Mouse (Mus musculus) lung, postnatal 36 days (tissue): ENCODE results near the gene Ddx28.
"Not testable (repeated sequence)": the region's sequence is repeated elsewhere in the genome, so short reads cannot be mapped to it uniquely, and the experiment has no call there.

Source experiments
- DNase-seq: peaks from one replicate; pipeline ENCODE4 v3.0.0; 2022; ENCODE audit warnings: mixed read lengths

The Ddx28 gene

GRCm38 (mm10) chr8:106010748-106011642, 687 bp downstream of the Ddx28 start:
- DNase-seq, result peak; percentile 95

- not testable (repeated sequence) for DNase-seq
These were observed 3.8 kb downstream of the Ddx28 start for GRCm38 (mm10) chr8:106007891-106008290.

GRCm38 (mm10) chr8:106007135-106007534, 4.5 kb downstream of the Ddx28 start:
- DNase-seq, result peak; percentile 52

GRCm38 (mm10) chr8:106006413-106006812, 5.3 kb downstream of the Ddx28 start:
- no peak for DNase-seq

GRCm38 (mm10) chr8:106005875-106006274, 5.8 kb downstream of the Ddx28 start, which contains the start of gene Dpep2nb:
TSS of gene Dpep2nb (minus strand) at chr8:106005975.
- no peak for DNase-seq

- no peak for DNase-seq
These were observed 7.0 kb downstream of the Ddx28 start for GRCm38 (mm10) chr8:106004538-106005207.

GRCm38 (mm10) chr8:106001908-106002307, 9.8 kb downstream of the Ddx28 start:
- DNase-seq, result no peak

- no peak for DNase-seq
These were observed 12.7 kb downstream of the Ddx28 start for GRCm38 (mm10) chr8:105998971-105999370.

- peak; percentile 38 for DNase-seq
These were observed 15.3 kb downstream of the Ddx28 start for GRCm38 (mm10) chr8:105996359-105996758.

GRCm38 (mm10) chr8:105993226-105993625, 18.5 kb downstream of the Ddx28 start:
- DNase-seq, result no peak

GRCm38 (mm10) chr8:105992499-105992898, 19.2 kb downstream of the Ddx28 start:
- DNase-seq, result peak; percentile 69

- DNase-seq, result peak; percentile 64
These were observed 20.1 kb downstream of the Ddx28 start for GRCm38 (mm10) chr8:105991546-105991945.

GRCm38 (mm10) chr8:105990856-105991387, 20.8 kb downstream of the Ddx28 start, which contains the start of gene Dus2:
TSS of gene Dus2 (plus strand) at chr8:105991337.
- DNase-seq, result peak; percentile 89

GRCm38 (mm10) chr8:105988546-105988945, 23.1 kb downstream of the Ddx28 start:
- no peak for DNase-seq

GRCm38 (mm10) chr8:105983406-105983805, 28.3 kb downstream of the Ddx28 start:
- not testable (repeated sequence) for DNase-seq

- no peak for DNase-seq
These were observed 30.5 kb downstream of the Ddx28 start for GRCm38 (mm10) chr8:105981146-105981545.

GRCm38 (mm10) chr8:105979325-105979724, 32.4 kb downstream of the Ddx28 start, which contains the start of gene Dpep3:
TSS of gene Dpep3 (minus strand) at chr8:105979429.
- DNase-seq, result no peak

- DNase-seq, result no peak
These were observed 36.3 kb downstream of the Ddx28 start for GRCm38 (mm10) chr8:105975363-105975762.

GRCm38 (mm10) chr8:105971019-105971720, 40.5 kb downstream of the Ddx28 start:
- DNase-seq, result no peak

GRCm38 (mm10) chr8:105969367-105969766, 42.3 kb downstream of the Ddx28 start:
- DNase-seq, result no peak

GRCm38 (mm10) chr8:105966692-105967311, 44.9 kb downstream of the Ddx28 start:
- peak; percentile 27 for DNase-seq

GRCm38 (mm10) chr8:105965905-105966341, 45.8 kb downstream of the Ddx28 start, which contains the start of gene Slc12a4:
TSS of gene Slc12a4 (minus strand) at chr8:105966097.
- DNase-seq, result peak; percentile 84
